ENCODE assay signal across 17 mouse cellular contexts in genomic region chr12:65329678-65330077, GRCm38 (mm10).
"Had no signal": no experiment of that assay in that cellular context is flagged by ENCODE, and none has a peak within 500 bp of the region (broad histone marks: within the 10 kb centered on the region; RNA-seq: fewer than 3 reads in every experiment).

No protein-coding gene starts in this region.

- H3K9ac ChIP-seq: neural tube, embryonic 12.5 days; neural tube, embryonic 13.5 days; neural tube, embryonic 15.5 days; stomach, embryonic 15.5 days had no signal

- H3K27ac ChIP-seq: neural tube, embryonic 12.5 days; neural tube, embryonic 13.5 days; neural tube, embryonic 15.5 days; stomach, embryonic 15.5 days; stomach, postnatal 0 days had no signal

- DNase-seq: retina, postnatal 1 day; right cerebral cortex, adult 18-20 months; right cerebral cortex, postnatal 14 days; right cerebral cortex, postnatal 25 days; right cerebral cortex, postnatal 4 days; spleen, adult 18-20 months; thymus, adult 18-20 months; thymus, adult 2 months; thymus, postnatal 14 days; thymus, postnatal 25 days; thymus, postnatal 36 days; thymus, postnatal 4 days had no signal

- H3K4me2 ChIP-seq: neural tube, embryonic 12.5 days; neural tube, embryonic 13.5 days; neural tube, embryonic 15.5 days; stomach, embryonic 15.5 days had no signal

- H3K4me3 ChIP-seq: neural tube, embryonic 12.5 days; neural tube, embryonic 13.5 days; neural tube, embryonic 15.5 days; stomach, embryonic 15.5 days had no signal

- H3K36me3 ChIP-seq: neural tube, embryonic 12.5 days; neural tube, embryonic 13.5 days; neural tube, embryonic 15.5 days; stomach, embryonic 15.5 days had no signal

- H3K9me3 ChIP-seq: neural tube, embryonic 12.5 days; neural tube, embryonic 13.5 days; neural tube, embryonic 15.5 days; stomach, embryonic 15.5 days had no signal

- H3K27me3 ChIP-seq: neural tube, embryonic 12.5 days; neural tube, embryonic 13.5 days; neural tube, embryonic 15.5 days; stomach, embryonic 15.5 days had no signal

- H3K4me1 ChIP-seq: neural tube, embryonic 12.5 days; neural tube, embryonic 13.5 days; neural tube, embryonic 15.5 days; stomach, embryonic 15.5 days had no signal
